Mouse (Mus musculus): Measurements from ENCODE around the gene Vat1l.

Gene Vat1l

GRCm38 (mm10) chr8:114205221-114205901 is at the start of gene Vat1l:
Gene Vat1l, plus strand, starts transcription at chr8:114205612.
- DNase-seq (ENCODE audit: low spot score), result no peak

GRCm38 (mm10) chr8:114158586-114158985 is 46.8 kb upstream of the Vat1l start:
- no peak for DNase-seq (ENCODE audit: low spot score)

- no peak for DNase-seq (ENCODE audit: low spot score)
These were observed 45.7 kb upstream of the Vat1l start for GRCm38 (mm10) chr8:114159666-114160065.

- no peak for DNase-seq (ENCODE audit: low spot score)
These were observed 41.5 kb upstream of the Vat1l start for GRCm38 (mm10) chr8:114163871-114164270.

GRCm38 (mm10) chr8:114164444-114165096 is 40.8 kb upstream of the Vat1l start:
- no peak for DNase-seq (ENCODE audit: low spot score)

- no peak for DNase-seq (ENCODE audit: low spot score)
These were observed 39.7 kb upstream of the Vat1l start for GRCm38 (mm10) chr8:114165741-114166140.

GRCm38 (mm10) chr8:114176721-114177120 is 28.7 kb upstream of the Vat1l start:
- no peak for DNase-seq (ENCODE audit: low spot score)

GRCm38 (mm10) chr8:114193334-114193733 is 12.1 kb upstream of the Vat1l start:
- DNase-seq (ENCODE audit: low spot score), result no peak

GRCm38 (mm10) chr8:114198990-114199389 is 6.4 kb upstream of the Vat1l start:
- DNase-seq (ENCODE audit: low spot score), result no peak

- no peak for DNase-seq (ENCODE audit: low spot score)
These were observed 1.1 kb downstream of the Vat1l start for GRCm38 (mm10) chr8:114206421-114206983.

- no peak for DNase-seq (ENCODE audit: low spot score)
These were observed 1.6 kb downstream of the Vat1l start for GRCm38 (mm10) chr8:114207026-114207425.

- no peak for DNase-seq (ENCODE audit: low spot score)
These were observed 15.4 kb downstream of the Vat1l start for GRCm38 (mm10) chr8:114220779-114221178.

GRCm38 (mm10) chr8:114222001-114222400 is 16.6 kb downstream of the Vat1l start:
- DNase-seq (ENCODE audit: low spot score), result no peak

- DNase-seq (ENCODE audit: low spot score), result no peak
These were observed 18.6 kb downstream of the Vat1l start for GRCm38 (mm10) chr8:114224001-114224400.

- DNase-seq (ENCODE audit: low spot score), result no peak
These were observed 46.1 kb downstream of the Vat1l start for GRCm38 (mm10) chr8:114251321-114252065.

- no peak for DNase-seq (ENCODE audit: low spot score)
These were observed 53.3 kb downstream of the Vat1l start for GRCm38 (mm10) chr8:114258685-114259084.

GRCm38 (mm10) chr8:114259713-114260355 is 54.4 kb downstream of the Vat1l start:
- DNase-seq (ENCODE audit: low spot score), result no peak

- no peak for DNase-seq (ENCODE audit: low spot score)
These were observed 56.9 kb downstream of the Vat1l start for GRCm38 (mm10) chr8:114262331-114262730.

GRCm38 (mm10) chr8:114274558-114274957 is 69.1 kb downstream of the Vat1l start:
- DNase-seq (ENCODE audit: low spot score), result no peak

- DNase-seq (ENCODE audit: low spot score), result no peak
These were observed 75.7 kb downstream of the Vat1l start for GRCm38 (mm10) chr8:114281101-114281500.

- no peak for DNase-seq (ENCODE audit: low spot score)
These were observed 89.7 kb downstream of the Vat1l start for GRCm38 (mm10) chr8:114294889-114295748.
